Mouse (Mus musculus): Measurements from ENCODE around the gene Stk39. TPM values are rescaled to one million over a fixed set of nuclear protein-coding genes. Genes with fewer than 3 reads are reported as not detected.
A peak's percentile ranks its signal among the peaks of the same experiment; 100 is the strongest.

Stk39 gene
- total RNA-seq, 4 experiments from 2014 or later, result 63.7 to 93.6 (median 79.1) TPM

GRCm38 (mm10) chr2:68383964-68384363 is 88.1 kb downstream of the Stk39 start:
- no peak for DNase-seq (ENCODE audit: low spot score)

GRCm38 (mm10) chr2:68382394-68383059 is 89.5 kb downstream of the Stk39 start:
- DNase-seq (ENCODE audit: low spot score), result no peak

DNA sequence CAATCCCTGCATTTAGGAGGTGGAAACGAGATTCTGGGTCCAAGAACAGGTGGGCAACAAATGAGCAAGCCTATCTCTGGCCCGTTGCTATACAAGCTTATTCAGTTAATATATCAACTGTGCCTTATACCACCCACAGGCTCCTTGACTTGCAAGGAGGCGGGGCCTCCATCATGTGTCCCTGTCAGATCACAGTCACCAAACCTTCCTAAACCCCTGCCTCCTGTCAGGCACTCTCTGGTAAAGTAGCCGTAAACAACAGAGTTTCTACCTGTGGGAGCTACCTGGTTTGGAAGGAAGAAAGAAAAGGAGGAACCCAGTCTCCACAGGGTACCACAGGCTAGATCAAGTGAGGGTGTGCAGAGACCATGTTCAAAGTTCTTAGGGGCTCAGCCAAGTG is 90.2 kb downstream of the Stk39 start:
- DNase-seq (ENCODE audit: low spot score), result no peak

- DNase-seq (ENCODE audit: low spot score), result no peak
Measured at GRCm38 (mm10) chr2:68381205-68381604, 90.9 kb downstream of the Stk39 start.

GRCm38 (mm10) chr2:68379631-68380030 is 92.4 kb downstream of the Stk39 start:
- DNase-seq (ENCODE audit: low spot score), result no peak

DNA sequence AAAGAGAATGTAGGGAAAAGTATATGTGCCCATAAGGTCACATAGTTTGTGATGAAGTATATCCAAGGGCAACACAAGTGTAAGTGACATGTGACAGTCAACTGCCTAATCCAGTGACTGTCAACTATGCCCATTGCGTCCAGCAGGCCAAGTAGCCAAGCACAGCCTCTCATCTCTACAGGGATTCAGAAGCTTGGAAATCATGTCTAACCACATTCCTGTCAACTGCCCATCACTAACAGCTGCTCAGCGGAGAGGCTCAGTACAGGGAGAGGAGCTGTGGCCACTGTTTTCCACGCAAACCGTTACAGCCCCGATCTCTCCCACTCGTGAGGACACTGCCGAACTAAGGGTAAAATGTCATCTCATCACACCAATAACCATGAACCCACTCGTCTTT is 93.7 kb downstream of the Stk39 start:
- DNase-seq (ENCODE audit: low spot score), result peak; percentile 53

- no peak for DNase-seq (ENCODE audit: low spot score)
Measured at GRCm38 (mm10) chr2:68377251-68377681, 94.8 kb downstream of the Stk39 start.

DNA sequence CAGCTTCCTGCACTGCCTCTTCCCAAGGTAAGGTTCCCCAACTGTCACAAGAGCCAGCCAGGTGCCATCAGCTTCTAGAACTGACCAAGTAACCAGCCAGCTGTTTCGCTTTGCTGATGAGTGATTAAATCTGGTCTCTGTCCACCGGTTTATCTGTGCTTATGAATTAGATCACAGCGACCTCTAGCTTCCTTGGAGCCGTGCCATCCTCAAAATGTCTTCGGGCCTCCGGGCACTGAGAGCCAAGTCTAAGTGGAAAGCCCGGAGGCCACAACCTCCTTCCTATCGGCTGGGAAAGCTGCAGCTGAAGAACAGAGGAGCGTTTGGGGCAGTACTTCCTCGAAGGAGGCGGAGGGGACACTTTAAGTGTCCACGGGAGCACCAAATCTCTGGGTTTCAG is 95.4 kb downstream of the Stk39 start:
- peak; percentile 60 for DNase-seq (ENCODE audit: low spot score)

DNA sequence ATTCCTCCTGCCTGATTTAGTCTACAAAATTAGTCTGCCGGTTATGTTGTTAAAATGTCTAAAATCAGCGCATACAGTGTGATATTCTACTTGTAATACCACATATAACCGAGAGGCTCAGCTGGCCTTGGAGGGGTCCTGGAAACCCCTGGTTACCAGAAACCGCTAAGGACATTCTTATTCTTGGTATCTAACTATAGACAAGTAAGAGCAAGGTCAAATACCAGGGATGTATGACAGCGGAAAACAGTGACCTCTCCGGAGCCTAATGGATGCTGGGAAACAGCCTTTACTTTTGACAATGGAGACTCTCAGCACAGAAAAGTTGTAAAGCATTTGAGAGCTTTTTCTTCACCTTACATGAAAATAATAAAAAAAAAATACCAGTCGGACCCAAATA is 97.9 kb downstream of the Stk39 start:
- no peak for DNase-seq (ENCODE audit: low spot score)

GRCm38 (mm10) chr2:68371912-68372311 is 100.2 kb downstream of the Stk39 start:
- no peak for DNase-seq (ENCODE audit: low spot score)

GRCm38 (mm10) chr2:68370326-68370725 is 101.7 kb downstream of the Stk39 start:
- no peak for DNase-seq (ENCODE audit: low spot score)

DNA sequence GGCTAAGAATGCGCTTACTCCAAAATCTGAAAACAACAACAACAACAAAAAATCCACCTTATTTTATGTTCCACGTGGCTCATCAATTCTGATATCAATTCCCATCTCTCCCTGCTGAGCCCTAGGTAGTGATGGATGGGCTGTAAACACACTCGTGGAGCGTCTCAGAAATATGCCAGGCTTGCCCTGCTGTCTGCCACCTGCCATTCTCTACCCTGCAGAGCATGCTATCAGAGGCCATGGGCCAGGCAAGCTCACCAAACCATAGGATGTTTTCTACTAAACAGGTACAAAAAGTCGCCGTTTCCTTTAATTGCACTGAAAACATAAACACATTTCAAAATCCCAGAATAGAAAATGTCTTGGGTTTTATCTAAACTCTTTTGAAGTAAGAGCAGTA is 103.0 kb downstream of the Stk39 start:
- no peak for DNase-seq (ENCODE audit: low spot score)

DNA sequence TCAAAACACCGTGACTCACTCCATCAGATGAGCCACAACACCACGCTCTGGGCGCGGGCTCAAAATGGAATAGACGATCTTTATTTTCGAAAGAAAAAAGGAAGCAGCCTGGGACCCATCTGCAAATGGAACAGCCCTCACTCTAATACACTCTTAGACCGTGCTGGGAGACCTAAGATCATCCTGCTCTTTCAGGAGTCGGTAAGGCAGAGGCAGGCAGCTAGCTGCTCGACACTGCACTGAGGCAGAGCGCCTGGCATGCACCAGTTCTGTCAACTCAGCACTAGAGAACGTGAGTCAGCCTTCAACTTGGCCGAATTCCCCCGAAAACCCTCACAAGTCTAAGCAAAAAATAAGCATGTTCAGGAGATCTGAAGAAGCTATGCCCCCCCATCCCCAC is 104.1 kb downstream of the Stk39 start:
- no peak for DNase-seq (ENCODE audit: low spot score)

DNA sequence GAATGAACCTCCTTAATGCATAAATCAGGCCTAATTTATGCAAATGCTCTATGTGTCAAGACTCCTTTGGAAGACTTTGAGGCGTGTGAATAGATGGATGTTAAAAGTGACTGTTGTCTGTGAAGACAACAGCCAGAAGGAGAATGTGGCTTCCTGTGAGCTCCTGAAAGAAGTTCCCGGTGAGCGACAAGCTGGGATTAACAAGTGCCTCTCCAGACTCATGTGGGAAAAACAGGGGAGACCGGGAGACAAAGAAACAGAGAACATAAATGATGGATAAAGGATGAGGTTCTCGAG is 105.2 kb downstream of the Stk39 start:
- DNase-seq (ENCODE audit: low spot score), result no peak

- DNase-seq (ENCODE audit: low spot score), result no peak
Measured at GRCm38 (mm10) chr2:68366091-68366896, 105.8 kb downstream of the Stk39 start.

DNA sequence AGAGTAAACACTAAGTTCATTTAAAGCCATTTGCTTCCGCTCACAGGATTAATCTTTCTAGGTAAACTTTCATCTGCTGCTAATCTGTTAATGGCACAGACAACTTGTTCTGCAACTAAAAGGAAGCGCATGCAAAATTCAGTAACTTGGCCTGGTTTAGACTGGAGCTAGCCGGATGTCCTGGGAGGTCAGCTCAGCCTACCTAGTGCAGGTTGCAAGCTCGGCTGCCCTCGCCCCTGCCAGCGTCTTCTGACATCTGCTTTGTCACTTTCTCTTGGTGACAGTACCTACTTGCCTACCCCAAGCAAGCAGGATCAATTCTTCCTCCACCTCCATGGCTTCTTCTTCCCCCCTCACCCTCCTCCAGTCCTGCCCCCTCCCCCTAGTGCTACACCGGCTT is 106.6 kb downstream of the Stk39 start:
- no peak for DNase-seq (ENCODE audit: low spot score)

DNA sequence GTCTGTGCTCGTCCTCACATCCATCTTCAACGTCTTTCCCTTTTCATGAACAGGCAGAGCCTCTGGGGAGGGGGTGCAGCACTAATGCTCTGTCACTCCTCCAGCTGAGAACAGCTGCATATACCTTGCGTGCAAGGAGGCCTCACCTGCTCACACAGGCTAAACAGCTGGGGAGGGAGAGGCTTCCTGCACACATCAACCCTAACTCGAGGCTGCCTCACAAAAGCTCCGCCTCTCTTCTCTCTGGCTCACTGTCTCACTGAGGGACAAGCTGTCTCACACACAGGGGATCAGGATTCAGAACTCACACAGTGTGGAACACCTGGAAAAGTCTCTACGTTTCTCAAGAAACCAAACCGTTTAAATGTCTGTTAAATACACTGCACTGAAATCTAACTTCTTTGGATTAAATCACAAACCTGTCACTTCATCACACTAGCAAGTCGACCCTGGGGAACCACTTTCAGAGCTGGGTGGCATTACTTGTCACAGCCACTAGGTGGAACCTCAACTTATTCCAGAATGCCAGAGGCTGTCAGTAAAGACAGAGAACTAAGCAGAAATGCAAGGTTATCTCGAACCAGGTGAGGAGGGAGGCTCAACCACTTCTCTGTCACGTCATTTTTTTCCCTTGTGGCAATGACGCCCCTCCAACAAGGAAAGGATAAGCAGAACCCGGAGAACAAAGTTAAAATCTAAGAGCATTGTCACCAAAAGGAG is 107.7 kb downstream of the Stk39 start:
- DNase-seq (ENCODE audit: low spot score), result peak; percentile 47

GRCm38 (mm10) chr2:68363159-68363558 is 108.9 kb downstream of the Stk39 start:
- no peak for DNase-seq (ENCODE audit: low spot score)

DNA sequence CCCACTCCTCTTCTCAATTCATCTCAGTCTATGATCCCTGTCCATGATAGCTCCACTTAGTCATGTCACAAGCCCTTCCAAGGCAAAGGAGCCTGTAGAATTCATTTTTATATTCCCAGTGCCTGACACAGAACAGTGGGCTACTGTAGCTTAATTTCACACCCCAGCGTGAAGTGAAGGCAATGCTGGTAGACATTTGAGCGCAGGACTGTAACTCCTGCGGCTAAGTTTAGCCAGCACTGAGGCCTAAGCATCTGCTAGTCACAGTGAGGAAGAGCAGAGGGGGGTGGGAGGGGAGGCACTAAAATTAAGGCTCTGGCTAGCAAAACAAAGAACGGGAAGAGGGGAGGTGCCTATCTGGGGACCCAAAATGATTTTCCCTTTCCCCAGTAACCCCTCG is 110.4 kb downstream of the Stk39 start:
- DNase-seq (ENCODE audit: low spot score), result no peak

DNA sequence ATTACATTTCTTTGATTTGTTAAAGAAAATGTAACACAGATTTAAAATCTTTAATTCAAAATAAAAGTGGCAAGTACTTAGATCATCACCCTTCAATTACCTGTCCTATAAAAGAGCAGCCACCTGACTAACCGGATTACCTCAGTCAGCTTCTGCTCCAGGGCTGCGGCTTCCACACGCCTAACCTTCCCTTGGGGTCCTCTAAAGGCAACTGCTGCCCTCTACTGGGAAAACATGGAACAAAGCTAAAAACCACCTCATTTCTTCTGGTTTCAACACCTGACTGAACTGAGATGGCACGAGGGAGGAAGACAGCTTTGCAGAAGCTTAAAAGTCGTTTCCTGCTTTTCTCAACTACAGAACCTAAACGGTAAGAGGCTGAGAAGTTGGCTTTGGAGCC is 121.4 kb downstream of the Stk39 start:
- peak; percentile 63 for DNase-seq (ENCODE audit: low spot score)

DNA sequence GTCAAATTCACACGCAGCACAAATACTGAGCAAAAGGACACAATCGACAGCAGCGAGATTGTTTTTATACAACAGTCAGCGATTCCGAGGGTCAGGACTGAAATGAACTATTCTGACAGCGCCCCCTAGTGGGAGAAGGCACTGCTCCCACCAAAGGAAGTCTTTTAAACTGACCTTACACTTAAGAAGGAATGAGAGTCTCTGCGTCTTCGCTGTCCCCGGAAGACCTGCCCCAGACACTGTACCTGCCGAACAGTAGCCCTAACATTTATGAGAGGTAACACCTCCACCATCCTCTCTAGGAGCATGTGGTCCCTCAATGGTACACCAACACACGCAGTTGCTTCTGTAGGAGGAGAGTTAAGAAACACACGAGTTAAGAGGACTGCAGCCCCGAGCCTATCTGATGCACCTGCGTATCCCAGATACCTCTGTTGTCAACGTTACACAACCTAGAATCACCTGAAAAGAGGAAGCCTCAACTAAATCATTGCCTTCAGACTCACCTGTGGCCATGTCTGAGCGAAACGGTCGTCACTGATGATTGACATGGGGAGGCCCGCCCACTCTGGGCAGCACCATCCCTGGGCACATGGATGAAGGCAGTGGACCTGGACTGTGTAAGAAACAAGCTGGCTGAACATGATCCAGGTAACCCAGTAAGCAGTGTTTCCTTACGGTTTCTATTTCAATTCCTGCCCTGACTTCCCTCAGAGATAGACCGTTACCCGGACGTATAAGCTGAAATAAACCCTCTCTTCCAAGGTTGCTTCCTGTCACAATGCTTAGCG is 122.3 kb downstream of the Stk39 start:
- peak; percentile 71 for DNase-seq (ENCODE audit: low spot score)

DNA sequence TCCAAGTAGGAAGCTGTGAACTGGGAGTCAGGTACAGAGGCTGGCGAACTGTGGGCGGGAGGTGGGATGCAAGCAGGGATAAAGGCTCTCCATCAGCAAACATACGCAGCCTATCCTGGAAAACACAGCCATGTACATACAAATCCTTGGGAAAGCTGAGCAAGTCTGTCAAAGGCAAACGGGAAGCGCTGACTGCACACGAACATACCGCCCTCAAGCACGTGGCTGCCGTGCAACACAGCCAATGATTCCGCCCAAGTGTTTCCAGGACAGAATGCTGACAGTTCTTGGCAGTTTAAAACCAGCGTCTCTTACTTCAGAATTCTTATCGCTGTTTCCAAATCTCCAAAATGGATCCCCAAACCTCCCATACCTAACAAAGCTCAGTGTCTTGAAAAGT is 123.1 kb downstream of the Stk39 start:
- DNase-seq (ENCODE audit: low spot score), result no peak
